Comparison of ENCODE assay signal across 20 mouse cellular contexts in the genomic region with DNA sequence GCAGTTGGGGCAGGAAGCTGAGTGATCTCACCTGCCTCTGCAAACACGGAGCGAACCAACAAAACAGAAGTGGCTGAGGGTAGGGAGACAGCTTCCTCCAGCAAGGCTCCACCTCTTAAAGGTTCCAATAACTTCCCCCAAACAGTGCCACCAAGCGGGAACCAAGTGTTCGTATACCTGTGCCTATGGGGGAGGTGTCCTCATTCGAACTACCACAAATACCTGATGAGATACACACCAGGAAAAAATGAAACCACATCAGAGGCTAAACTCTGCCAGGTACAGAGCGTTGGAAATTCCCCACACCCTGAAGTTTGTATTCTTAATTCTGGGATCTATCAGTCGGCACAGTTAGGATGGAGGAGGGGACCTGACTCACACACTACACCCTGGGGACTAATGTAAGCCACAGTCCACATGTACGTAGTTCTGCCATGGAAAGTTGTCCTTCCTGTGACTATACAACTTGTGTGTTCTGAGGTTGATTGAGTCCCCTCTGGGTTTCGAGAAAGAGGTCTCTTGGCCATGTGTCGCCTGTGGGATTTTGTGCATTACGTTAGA.
DNase-seq lines count a peak whose midpoint lies in the region; ATAC-seq and TF ChIP-seq lines count a peak whose summit lies in the region.
"Had no signal": no experiment of that assay in that cellular context is flagged by ENCODE, and none has a peak within 500 bp of the region (broad histone marks: within the 10 kb centered on the region; RNA-seq: fewer than 3 reads in every experiment).

No protein-coding gene starts in this region.

- H3K36me3 ChIP-seq in small intestine, adult 2 months (ENCODE audit: control insufficient read depth, insufficient read depth, low read length): no peaks in the 10 kb centered on the region
- H3K36me3 ChIP-seq in midbrain, postnatal 0 days (ENCODE audit: insufficient read depth, low read length): no peaks in the 10 kb centered on the region
- H3K36me3 ChIP-seq in hindbrain, embryonic 16.5 days (ENCODE audit: control insufficient read depth, insufficient read depth, low read length): no peaks in the 10 kb centered on the region
- H3K36me3 ChIP-seq: embryonic facial prominence, embryonic 15.5 days; hindbrain, embryonic 12.5 days; midbrain, embryonic 13.5 days; neural tube, embryonic 13.5 days had no signal

- no peak overlapping the region for H3K4me2 ChIP-seq in midbrain, postnatal 0 days (ENCODE audit: low read depth, low read length, poor library complexity, severe bottlenecking)
- no peak overlapping the region for H3K4me2 ChIP-seq in hindbrain, embryonic 16.5 days (ENCODE audit: low read length)
- H3K4me2 ChIP-seq: embryonic facial prominence, embryonic 15.5 days; heart, embryonic 11.5 days; hindbrain, embryonic 12.5 days; midbrain, embryonic 13.5 days; neural tube, embryonic 13.5 days had no signal

- no peak overlapping the region for H3K9ac ChIP-seq in midbrain, postnatal 0 days (replicated peaks; ENCODE audit: low read length, poor library complexity, severe bottlenecking)
- H3K9ac ChIP-seq in hindbrain, embryonic 16.5 days (ENCODE audit: low read depth, low read length): no peak overlapping the region
- H3K9ac ChIP-seq: embryonic facial prominence, embryonic 15.5 days; hindbrain, embryonic 12.5 days; midbrain, embryonic 13.5 days; neural tube, embryonic 13.5 days had no signal

- no peak for TF ChIP-seq CTCF in bone marrow, adult 2 months (IDR thresholded peaks at IDR 0.05; ENCODE audit: control insufficient read depth, insufficient read depth, low read length)
- TF ChIP-seq CTCF in small intestine, adult 2 months (IDR thresholded peaks at IDR 0.05; ENCODE audit: extremely low read depth, insufficient read length, insufficient replicate concordance, low read depth, low read length): no peak
- no peak for TF ChIP-seq CTCF in midbrain, postnatal 0 days (IDR thresholded peaks at IDR 0.05)

- H3K4me1 ChIP-seq in bone marrow, adult 2 months (ENCODE audit: control insufficient read depth, insufficient read depth, low read length): peaks cover 3% of the 10 kb centered on the region; the same call in 1 of the 2 replicates
- no peaks in the 10 kb centered on the region for H3K4me1 ChIP-seq in small intestine, adult 2 months (ENCODE audit: control insufficient read depth, insufficient read depth, insufficient read length, low read length)
- H3K4me1 ChIP-seq in midbrain, postnatal 0 days (ENCODE audit: insufficient read depth, low read length): 0 out of 2 replicates have a peak, but pooled peaks cover 4% of the 10 kb centered on the region
- H3K4me1 ChIP-seq in hindbrain, embryonic 16.5 days (ENCODE audit: control insufficient read depth, insufficient read depth, low read depth, low read length): peaks cover 5% of the 10 kb centered on the region; the same call in 1 of the 2 replicates
- H3K4me1 ChIP-seq: embryonic facial prominence, embryonic 15.5 days had no signal

- H3K27me3 ChIP-seq in small intestine, adult 2 months (ENCODE audit: control insufficient read depth, insufficient read depth, low read length): no peaks in the 10 kb centered on the region
- H3K27me3 ChIP-seq in midbrain, postnatal 0 days (ENCODE audit: insufficient read depth, low read length): no peaks in the 10 kb centered on the region
- H3K27me3 ChIP-seq in hindbrain, embryonic 16.5 days (replicated peaks; ENCODE audit: control insufficient read depth, insufficient read depth, low read length): no peaks in the 10 kb centered on the region; the same call in 1 of the 2 replicates
- H3K27me3 ChIP-seq: CH12.LX; embryonic facial prominence, embryonic 15.5 days; hindbrain, embryonic 12.5 days had no signal

- H3K9me3 ChIP-seq in midbrain, postnatal 0 days (ENCODE audit: low read length): no peaks in the 10 kb centered on the region
- no peaks in the 10 kb centered on the region for H3K9me3 ChIP-seq in hindbrain, embryonic 16.5 days (ENCODE audit: control insufficient read depth, low read length)
- H3K9me3 ChIP-seq: embryonic facial prominence, embryonic 15.5 days; hindbrain, embryonic 12.5 days; midbrain, embryonic 13.5 days; neural tube, embryonic 13.5 days had no signal

- WGBS in bone marrow, adult 2 months: 58% methylated on average over 11 of the region's 11 CpGs
- WGBS in small intestine, adult 2 months: 77% methylated on average over 11 of the region's 11 CpGs
- 91% methylated on average over 11 of the region's 11 CpGs for WGBS in midbrain, postnatal 0 days
- WGBS in hindbrain, embryonic 16.5 days: 89% methylated on average over 11 of the region's 11 CpGs

- no peak for TF ChIP-seq POLR2A in bone marrow, adult 2 months (IDR thresholded peaks at IDR 0.05; ENCODE audit: borderline replicate concordance, control insufficient read depth, low read depth, low read length)
- TF ChIP-seq POLR2A in small intestine, adult 2 months (IDR thresholded peaks at IDR 0.05; ENCODE audit: low read depth, low read length): no peak

- no peak for ATAC-seq in midbrain, postnatal 0 days (ENCODE audit: low FRiP score)
- no peak for ATAC-seq in hindbrain, embryonic 16.5 days
- ATAC-seq: intestine, postnatal 0 days; midbrain, embryonic 13.5 days had no signal

- no peak overlapping the region for H3K4me3 ChIP-seq in bone marrow, adult 2 months (replicated peaks; ENCODE audit: control insufficient read depth, low read depth, low read length)
- no peak overlapping the region for H3K4me3 ChIP-seq in small intestine, adult 2 months (ENCODE audit: low read depth, low read length)
- H3K4me3 ChIP-seq in midbrain, postnatal 0 days (ENCODE audit: low read depth, low read length): no peak overlapping the region
- no peak overlapping the region for H3K4me3 ChIP-seq in hindbrain, embryonic 16.5 days (ENCODE audit: low read length)
- H3K4me3 ChIP-seq: embryonic facial prominence, embryonic 15.5 days; hindbrain, embryonic 12.5 days; midbrain, embryonic 13.5 days; neural tube, embryonic 13.5 days had no signal

- peak overlapping the region; percentile 91 for H3K27ac ChIP-seq in bone marrow, adult 2 months (ENCODE audit: control insufficient read depth, insufficient read depth, low read depth, low read length, poor library complexity)
- H3K27ac ChIP-seq in small intestine, adult 2 months (ENCODE audit: insufficient read depth, low read depth, low read length): 0 out of 2 replicates have a peak overlapping the region, but pooled peaks have one; percentile 4
- H3K27ac ChIP-seq in midbrain, postnatal 0 days (ENCODE audit: low read depth, low read length): no peak overlapping the region
- H3K27ac ChIP-seq in hindbrain, embryonic 16.5 days (ENCODE audit: low read depth, low read length): no peak overlapping the region
- H3K27ac ChIP-seq: embryonic facial prominence, embryonic 15.5 days; hindbrain, embryonic 12.5 days; kidney, postnatal 0 days; macrophage; midbrain, embryonic 13.5 days; neural tube, embryonic 13.5 days had no signal

- peak; percentile 36 to 44 for DNase-seq in spleen, adult 18-20 months
- DNase-seq in spleen, adult 12 weeks (ENCODE audit: low spot score): no peak
- peak; percentile 53 for DNase-seq in thymus, postnatal 4 days
- DNase-seq in midbrain, postnatal 0 days (ENCODE audit: low spot score): no peak
- DNase-seq: adrenal gland, postnatal 36 days; cerebellum, postnatal 36 days; gastrocnemius, postnatal 36 days; lung, adult 18-20 months had no signal

Comparison
In these comparisons a context has a peak if more than half of its experiments do, and no peak if none do; other contexts are left out.
1. DNase-seq: peak in spleen, adult 18-20 months (2 of 2) and thymus, postnatal 4 days (single experiment); none in spleen, adult 12 weeks (single experiment) and midbrain, postnatal 0 days (single experiment).
2. H3K27ac ChIP-seq: peak in bone marrow, adult 2 months (single experiment) and small intestine, adult 2 months (single experiment); none in midbrain, postnatal 0 days (single experiment) and hindbrain, embryonic 16.5 days (single experiment).